Mouse (Mus musculus): ENCODE results near the gene Dgka. TPM values are rescaled to one million over a fixed set of nuclear protein-coding genes. Genes with fewer than 3 reads are reported as not detected.

Gene Dgka
- polyA plus RNA-seq, 1 experiment from 2014 or later = 12.3 TPM

DNA sequence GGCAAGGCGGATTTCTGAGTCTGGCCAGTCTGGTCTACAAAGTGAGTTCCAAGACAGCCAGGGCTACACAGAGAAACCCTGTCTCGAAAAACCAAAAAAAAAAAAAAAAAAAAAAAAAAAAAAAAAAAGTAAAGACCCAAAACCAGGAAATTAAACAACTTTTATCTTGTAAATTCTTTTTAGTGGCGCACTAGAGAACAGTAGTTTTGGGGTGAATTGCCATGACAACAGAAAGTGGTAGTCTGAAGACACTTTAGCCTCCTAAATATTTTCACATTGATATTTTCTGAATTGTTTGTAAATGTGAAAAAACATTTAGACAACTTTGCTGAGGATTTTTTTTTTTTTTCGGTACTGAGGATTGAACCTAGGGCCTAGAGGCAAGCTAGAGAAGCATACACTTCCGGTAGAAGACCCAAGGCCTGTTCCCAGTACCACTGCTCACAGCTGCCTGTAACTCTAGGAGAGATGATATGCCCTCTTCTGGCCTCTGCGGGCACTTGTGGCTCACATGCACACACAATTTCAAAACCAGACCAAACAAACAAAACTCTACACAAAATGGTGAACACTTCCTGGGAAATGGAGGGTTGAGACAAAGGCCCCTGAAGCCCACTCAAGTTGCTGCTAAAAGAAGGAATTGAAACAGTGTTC is 47.5 kb downstream of the Dgka start:
- Histone ChIP-seq H3K27ac (ENCODE audit: low read length) (peak overlapping the region; percentile 71), H3K4me3 (ENCODE audit: low read length) (no peak overlapping the region), H3K36me3 (ENCODE audit: control insufficient read depth, insufficient read depth) (peaks cover 20% of the 10 kb centered on the region), H3K9me3 (replicated peaks; ENCODE audit: control insufficient read depth, low read length) (no peaks in the 10 kb centered on the region), H3K27me3 (ENCODE audit: control insufficient read depth, insufficient read depth, low read length) (no peaks in the 10 kb centered on the region), H3K9ac (ENCODE audit: low read length) (no peak overlapping the region), H3K4me1 (ENCODE audit: control insufficient read depth, insufficient read depth, low read length) (peaks cover 20% of the 10 kb centered on the region), H3K4me2 (ENCODE audit: low read depth, low read length) (peak overlapping the region; percentile 72; the same call in 1 of the 2 replicates)
- WGBS = 80% methylated on average over 6 of the region's 6 CpGs
- ATAC-seq (replicated peaks; ENCODE audit: extremely low read depth, insufficient read depth, low FRiP score) = no peak

DNA sequence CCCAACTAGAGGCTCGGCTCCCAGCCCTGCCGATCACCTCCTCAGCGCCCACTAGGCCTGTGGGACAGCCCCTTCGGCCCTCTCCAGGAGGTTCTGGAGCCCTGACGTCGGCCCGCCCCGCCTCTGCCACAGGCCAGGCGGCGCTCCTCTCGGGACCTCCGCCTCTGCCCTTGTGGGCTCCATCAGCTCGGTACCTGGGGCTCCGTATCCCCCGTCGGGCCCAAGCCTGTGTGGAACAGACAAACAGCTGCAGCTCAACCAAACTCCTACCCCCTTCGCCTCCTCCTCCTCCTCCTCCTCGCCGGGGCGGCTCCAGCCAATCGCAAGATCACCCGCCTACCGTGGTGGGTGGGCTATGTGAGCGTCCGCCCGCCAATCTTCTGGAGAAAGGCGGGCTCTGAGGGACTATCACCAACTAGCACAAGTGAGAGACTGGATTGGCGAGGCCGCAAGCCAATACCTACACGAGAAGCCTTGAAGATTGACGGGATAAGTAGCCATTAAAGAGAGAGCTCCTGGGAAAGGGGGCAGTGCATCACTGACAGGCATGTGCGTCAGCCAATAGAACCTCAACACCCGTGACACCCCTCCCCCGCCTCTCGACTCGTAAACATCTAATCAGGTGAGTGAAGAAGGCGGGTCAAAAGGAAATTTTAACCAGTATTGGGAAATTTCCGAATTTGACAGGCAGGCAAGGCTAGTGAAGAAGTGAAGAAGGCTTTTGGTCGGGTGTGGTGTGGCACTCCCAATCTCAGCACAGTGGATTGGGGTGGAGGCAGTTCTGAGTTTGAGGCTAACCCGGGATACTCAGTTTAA is 48.5 kb downstream of the Dgka start, which contains the start of gene Rab5b:
Gene Rab5b, minus strand, starts transcription at position 273 of the 816 bp plus-strand sequence.
- Histone ChIP-seq H3K27ac (ENCODE audit: low read length) (peak within 1 kb of the TSS; percentile 98), H3K4me3 (ENCODE audit: low read length) (peak within 1 kb of the TSS; percentile 93), H3K36me3 (ENCODE audit: control insufficient read depth, insufficient read depth) (peaks cover 18% of the 10 kb centered on the region), H3K4me2 (ENCODE audit: low read depth, low read length) (peak within 1 kb of the TSS; percentile 72), H3K9me3 (replicated peaks; ENCODE audit: control insufficient read depth, low read length) (no peaks in the 10 kb centered on the region), H3K4me1 (ENCODE audit: control insufficient read depth, insufficient read depth, low read length) (peaks cover 20% of the 10 kb centered on the region), H3K9ac (ENCODE audit: low read length) (peak within 1 kb of the TSS; percentile 96), H3K27me3 (ENCODE audit: control insufficient read depth, insufficient read depth, low read length) (no peaks in the 10 kb centered on the region)
- peak; percentile 98 for ATAC-seq (replicated peaks; ENCODE audit: extremely low read depth, insufficient read depth, low FRiP score)
- WGBS = under 1% methylated on average over 40 of the region's 40 CpGs

GRCm38 (mm10) chr10:128695411-128695991 is 49.2 kb downstream of the Dgka start:
- Histone ChIP-seq H3K27ac (ENCODE audit: low read length) (peak overlapping the region; percentile 98), H3K4me1 (ENCODE audit: control insufficient read depth, insufficient read depth, low read length) (peaks cover 20% of the 10 kb centered on the region), H3K4me3 (ENCODE audit: low read length) (peak overlapping the region; percentile 93), H3K27me3 (ENCODE audit: control insufficient read depth, insufficient read depth, low read length) (no peaks in the 10 kb centered on the region), H3K9ac (ENCODE audit: low read length) (peak overlapping the region; percentile 96), H3K9me3 (replicated peaks; ENCODE audit: control insufficient read depth, low read length) (no peaks in the 10 kb centered on the region), H3K4me2 (ENCODE audit: low read depth, low read length) (peak overlapping the region; percentile 68), H3K36me3 (ENCODE audit: control insufficient read depth, insufficient read depth) (peaks cover 15% of the 10 kb centered on the region)
- ATAC-seq (replicated peaks; ENCODE audit: extremely low read depth, insufficient read depth, low FRiP score) = no peak; the same call in 1 of the 2 replicates
- WGBS = under 1% methylated on average over 22 of the region's 22 CpGs

GRCm38 (mm10) chr10:128674469-128675008 is 70.1 kb downstream of the Dgka start:
- peak overlapping the region; percentile 85 for H3K4me3 ChIP-seq (ENCODE audit: low read length)
- peak overlapping the region; percentile 79 for H3K9ac ChIP-seq (ENCODE audit: low read length)
- no peaks in the 10 kb centered on the region for H3K27me3 ChIP-seq (ENCODE audit: control insufficient read depth, insufficient read depth, low read length)
- WGBS = 2% methylated on average over 9 of the region's 9 CpGs
- peaks cover 8% of the 10 kb centered on the region for H3K4me1 ChIP-seq (ENCODE audit: control insufficient read depth, insufficient read depth, low read length)
- H3K36me3 ChIP-seq (ENCODE audit: control insufficient read depth, insufficient read depth) = 0 out of 2 replicates have a peak, but pooled peaks cover 3% of the 10 kb centered on the region
- H3K9me3 ChIP-seq (replicated peaks; ENCODE audit: control insufficient read depth, low read length) = no peaks in the 10 kb centered on the region
- H3K27ac ChIP-seq (ENCODE audit: low read length) = peak overlapping the region; percentile 67
- peak overlapping the region; percentile 77 for H3K4me2 ChIP-seq (ENCODE audit: low read depth, low read length)
- no peak for ATAC-seq (replicated peaks; ENCODE audit: extremely low read depth, insufficient read depth, low FRiP score)

GRCm38 (mm10) chr10:128673763-128674468 is 70.7 kb downstream of the Dgka start, which contains the start of gene Suox:
Suox (minus strand) TSS chr10:128674073.
- H3K27me3 ChIP-seq (ENCODE audit: control insufficient read depth, insufficient read depth, low read length) = no peaks in the 10 kb centered on the region
- 0 out of 2 replicates have a peak, but pooled peaks cover 3% of the 10 kb centered on the region for H3K36me3 ChIP-seq (ENCODE audit: control insufficient read depth, insufficient read depth)
- peak within 1 kb of the TSS; percentile 85 for H3K4me3 ChIP-seq (ENCODE audit: low read length)
- H3K27ac ChIP-seq (ENCODE audit: low read length) = peak within 1 kb of the TSS; percentile 67
- H3K9me3 ChIP-seq (replicated peaks; ENCODE audit: control insufficient read depth, low read length) = no peaks in the 10 kb centered on the region
- H3K4me2 ChIP-seq (ENCODE audit: low read depth, low read length) = peak within 1 kb of the TSS; percentile 77
- H3K4me1 ChIP-seq (ENCODE audit: control insufficient read depth, insufficient read depth, low read length) = peaks cover 8% of the 10 kb centered on the region
- H3K9ac ChIP-seq (ENCODE audit: low read length) = peak within 1 kb of the TSS; percentile 79
- WGBS = under 1% methylated on average over 58 of the region's 60 CpGs
- peak; percentile 94 for ATAC-seq (replicated peaks; ENCODE audit: extremely low read depth, insufficient read depth, low FRiP score)

DNA sequence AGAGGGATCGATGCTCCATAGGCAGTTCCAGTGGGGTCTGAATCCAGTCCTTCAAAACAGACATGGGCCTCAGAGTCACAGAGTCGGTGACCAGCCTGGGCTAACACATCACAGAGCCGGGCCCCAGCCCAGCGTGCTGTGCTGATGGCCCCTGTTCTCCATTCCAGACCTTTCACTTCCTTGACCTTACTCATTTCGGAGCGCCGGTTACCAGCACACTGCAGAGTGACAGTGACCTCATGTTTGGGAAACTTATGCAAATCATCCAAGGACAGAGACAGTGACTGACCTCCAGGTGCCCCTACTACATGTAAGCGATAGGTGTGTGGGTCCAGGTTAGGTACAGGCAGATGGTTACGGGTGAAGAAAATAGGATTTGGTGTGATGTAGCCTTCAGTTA is 73.5 kb downstream of the Dgka start:
- Histone ChIP-seq H3K4me3 (ENCODE audit: low read length) (no peak overlapping the region), H3K9me3 (replicated peaks; ENCODE audit: control insufficient read depth, low read length) (no peaks in the 10 kb centered on the region), H3K4me1 (ENCODE audit: control insufficient read depth, insufficient read depth, low read length) (peaks cover 8% of the 10 kb centered on the region), H3K36me3 (ENCODE audit: control insufficient read depth, insufficient read depth) (0 out of 2 replicates have a peak, but pooled peaks cover 3% of the 10 kb centered on the region), H3K9ac (ENCODE audit: low read length) (no peak overlapping the region), H3K27ac (ENCODE audit: low read length) (no peak overlapping the region), H3K27me3 (ENCODE audit: control insufficient read depth, insufficient read depth, low read length) (no peaks in the 10 kb centered on the region), H3K4me2 (ENCODE audit: low read depth, low read length) (no peak overlapping the region)
- ATAC-seq (replicated peaks; ENCODE audit: extremely low read depth, insufficient read depth, low FRiP score) = no peak
- WGBS = 91% methylated on average over 9 of the region's 9 CpGs

Other genes starting within 250 kb of the Dgka start
- gene Myl6b, start 246.2 kb downstream of the Dgka start, polyA plus RNA-seq (2015; fragmentation: Nextera tagmentation; extraction: Ambion mirVana) = 4.2 and 4.4 TPM in 2 replicates
- 22.5 and 25.7 TPM in 2 replicates for gene Esyt1, start 219.0 kb downstream of the Dgka start, polyA plus RNA-seq (2015; fragmentation: Nextera tagmentation; extraction: Ambion mirVana)
- 8.4 and 9.5 TPM in 2 replicates for gene Zc3h10, start 197.1 kb downstream of the Dgka start, polyA plus RNA-seq (2015; fragmentation: Nextera tagmentation; extraction: Ambion mirVana)
- 1,776 and 2,205 TPM in 2 replicates for gene Rpl41, start 195.6 kb downstream of the Dgka start, polyA plus RNA-seq (2015; fragmentation: Nextera tagmentation; extraction: Ambion mirVana)
- 125 and 150 TPM in 2 replicates for gene Pa2g4, start 178.9 kb downstream of the Dgka start, polyA plus RNA-seq (2015; fragmentation: Nextera tagmentation; extraction: Ambion mirVana)
- 3.9 and 5.4 TPM in 2 replicates for gene Erbb3, start 155.2 kb downstream of the Dgka start, polyA plus RNA-seq (2015; fragmentation: Nextera tagmentation; extraction: Ambion mirVana)
- gene Rps26, start 118.1 kb downstream of the Dgka start, polyA plus RNA-seq (2015; fragmentation: Nextera tagmentation; extraction: Ambion mirVana) = 316 and 332 TPM in 2 replicates
- gene Ikzf4, start 98.9 kb downstream of the Dgka start, polyA plus RNA-seq (2015; fragmentation: Nextera tagmentation; extraction: Ambion mirVana) = 1.1 and 1.5 TPM in 2 replicates
- gene Suox, start 70.8 kb downstream of the Dgka start, polyA plus RNA-seq (2015; fragmentation: Nextera tagmentation; extraction: Ambion mirVana) = 15.0 and 15.3 TPM in 2 replicates
- 69.8 and 73.5 TPM in 2 replicates for gene Rab5b, start 48.6 kb downstream of the Dgka start, polyA plus RNA-seq (2015; fragmentation: Nextera tagmentation; extraction: Ambion mirVana)
- gene Pmel, start 40.7 kb downstream of the Dgka start, polyA plus RNA-seq (2015; fragmentation: Nextera tagmentation; extraction: Ambion mirVana) = 1.7 and 2.8 TPM in 2 replicates
- 90.7 and 93.6 TPM in 2 replicates for gene Cdk2, start 39.8 kb downstream of the Dgka start, polyA plus RNA-seq (2015; fragmentation: Nextera tagmentation; extraction: Ambion mirVana)
- gene Pym1, start 3.0 kb upstream of the Dgka start, polyA plus RNA-seq (2015; fragmentation: Nextera tagmentation; extraction: Ambion mirVana) = 18.5 and 20.3 TPM in 2 replicates
- gene Mmp19, start 46.1 kb upstream of the Dgka start, polyA plus RNA-seq (2015; fragmentation: Nextera tagmentation; extraction: Ambion mirVana) = 1.3 and 2.4 TPM in 2 replicates
- 40.3 and 42.2 TPM in 2 replicates for gene Dnajc14, start 59.2 kb upstream of the Dgka start, polyA plus RNA-seq (2015; fragmentation: Nextera tagmentation; extraction: Ambion mirVana)
- 16.2 and 18.1 TPM in 2 replicates for gene Tmem198b, start 59.5 kb upstream of the Dgka start, polyA plus RNA-seq (2015; fragmentation: Nextera tagmentation; extraction: Ambion mirVana)
- 154 and 169 TPM in 2 replicates for gene Sarnp, start 72.5 kb upstream of the Dgka start, polyA plus RNA-seq (2015; fragmentation: Nextera tagmentation; extraction: Ambion mirVana)
- 41.4 and 43.0 TPM in 2 replicates for gene Ormdl2, start 76.8 kb upstream of the Dgka start, polyA plus RNA-seq (2015; fragmentation: Nextera tagmentation; extraction: Ambion mirVana)
- gene Gdf11, start 146.9 kb upstream of the Dgka start, polyA plus RNA-seq (2015; fragmentation: Nextera tagmentation; extraction: Ambion mirVana) = 1.7 and 2.0 TPM in 2 replicates
- gene Cd63, start 156.1 kb upstream of the Dgka start, polyA plus RNA-seq (2015; fragmentation: Nextera tagmentation; extraction: Ambion mirVana) = 402 and 430 TPM in 2 replicates
- 13.0 and 14.6 TPM in 2 replicates for gene Rdh5, start 178.0 kb upstream of the Dgka start, polyA plus RNA-seq (2015; fragmentation: Nextera tagmentation; extraction: Ambion mirVana)
- gene Bloc1s1, start 179.2 kb upstream of the Dgka start, polyA plus RNA-seq (2015; fragmentation: Nextera tagmentation; extraction: Ambion mirVana) = 224 and 225 TPM in 2 replicates
- 10.3 and 11.9 TPM in 2 replicates for gene Itga7, start 189.0 kb upstream of the Dgka start, polyA plus RNA-seq (2015; fragmentation: Nextera tagmentation; extraction: Ambion mirVana)
- gene Mettl7b, start 216.1 kb upstream of the Dgka start, polyA plus RNA-seq (2015; fragmentation: Nextera tagmentation; extraction: Ambion mirVana) = 0.67 TPM in 1 of 2 replicates, not detected in the other
- not detected in 2 replicates for gene Olfr9, start 244.6 kb upstream of the Dgka start, polyA plus RNA-seq (2015; fragmentation: Nextera tagmentation; extraction: Ambion mirVana)